Mouse (Mus musculus): Measurements from ENCODE around the gene Clec3b. TPM values are rescaled to one million over a fixed set of nuclear protein-coding genes. Genes with fewer than 3 reads are reported as not detected.

The Clec3b gene
- total RNA-seq, 1 experiment, result not detected

GRCm38 (mm10) chr9:123115566-123115965 is 35.2 kb upstream of the Clec3b start:
- Histone ChIP-seq H3K9me3 (ENCODE audit: control insufficient read depth, insufficient read depth, low read depth, low read length) (no peaks in the 10 kb centered on the region), H3K4me1 (ENCODE audit: control insufficient read depth in 2 of 2, insufficient read depth in 2 of 2, low read length in 2 of 2, poor library complexity in 1 of 2) (peaks cover 1 to 2% of the 10 kb centered on the region in 2 experiments; a peak in 1 of 4 replicates), H3K27ac (ENCODE audit: insufficient read depth, low read depth, low read length, poor library complexity, severe bottlenecking) (no peak overlapping the region), H3K4me3 (ENCODE audit: insufficient read depth in 1 of 2, low read depth in 1 of 2, low read length in 2 of 2, poor library complexity in 1 of 2, severe bottlenecking in 1 of 2) (no peak overlapping the region), H3K36me3 (ENCODE audit: control insufficient read depth, insufficient read depth, low read length, poor library complexity, severe bottlenecking) (peaks cover 22% of the 10 kb centered on the region), H3K9ac (ENCODE audit: insufficient read depth, low read depth, low read length, poor library complexity, severe bottlenecking) (no peak overlapping the region)
- DNase-seq (ENCODE audit: low read depth, low spot score), result no peak
- no peak for TF ChIP-seq CHD2 (IDR thresholded peaks at IDR 0.05; ENCODE audit: low read depth, low read length)
- TF ChIP-seq ZNF384 (IDR thresholded peaks at IDR 0.05; ENCODE audit: low read depth, low read length), result no peak
- TF ChIP-seq HCFC1 (IDR thresholded peaks at IDR 0.05; ENCODE audit: borderline replicate concordance, insufficient read depth, low read length), result no peak
- TF ChIP-seq ZC3H11A (IDR thresholded peaks at IDR 0.05; ENCODE audit: borderline replicate concordance, low read depth, low read length), result no peak
- no peak for TF ChIP-seq MAFK (IDR thresholded peaks at IDR 0.05; ENCODE audit: insufficient read depth, low read depth, low read length)
- in situ Hi-C loops (cut with MboI; ENCODE audit: low sequenced_read_pairs in 2 of 2, unreplicated experiment in 2 of 2), result no loop called here

GRCm38 (mm10) chr9:123123017-123123416 is 27.7 kb upstream of the Clec3b start:
- no peak for DNase-seq (ENCODE audit: low read depth, low spot score)
- Histone ChIP-seq H3K4me1 (ENCODE audit: control insufficient read depth in 2 of 2, insufficient read depth in 2 of 2, low read length in 2 of 2, poor library complexity in 1 of 2) (no peaks in the 10 kb centered on the region), H3K27ac (ENCODE audit: insufficient read depth, low read depth, low read length, poor library complexity, severe bottlenecking) (no peak overlapping the region), H3K9me3 (ENCODE audit: control insufficient read depth, insufficient read depth, low read depth, low read length) (no peaks in the 10 kb centered on the region), H3K9ac (ENCODE audit: insufficient read depth, low read depth, low read length, poor library complexity, severe bottlenecking) (no peak overlapping the region), H3K4me3 (ENCODE audit: insufficient read depth in 1 of 2, low read depth in 1 of 2, low read length in 2 of 2, poor library complexity in 1 of 2, severe bottlenecking in 1 of 2) (no peak overlapping the region), H3K36me3 (ENCODE audit: control insufficient read depth, insufficient read depth, low read length, poor library complexity, severe bottlenecking) (peaks cover 36% of the 10 kb centered on the region)
- TF ChIP-seq MAFK (IDR thresholded peaks at IDR 0.05; ENCODE audit: insufficient read depth, low read depth, low read length), result no peak
- TF ChIP-seq ZC3H11A (IDR thresholded peaks at IDR 0.05; ENCODE audit: borderline replicate concordance, low read depth, low read length), result no peak
- no peak for TF ChIP-seq HCFC1 (IDR thresholded peaks at IDR 0.05; ENCODE audit: borderline replicate concordance, insufficient read depth, low read length)
- TF ChIP-seq CHD2 (IDR thresholded peaks at IDR 0.05; ENCODE audit: low read depth, low read length), result no peak
- no peak for TF ChIP-seq ZNF384 (IDR thresholded peaks at IDR 0.05; ENCODE audit: low read depth, low read length)
- in situ Hi-C loops (cut with MboI; ENCODE audit: low sequenced_read_pairs in 2 of 2, unreplicated experiment in 2 of 2), result no loop called here

- TF ChIP-seq MAFK (IDR thresholded peaks at IDR 0.05; ENCODE audit: insufficient read depth, low read depth, low read length) (no peak), ZC3H11A (IDR thresholded peaks at IDR 0.05; ENCODE audit: borderline replicate concordance, low read depth, low read length) (no peak), ZNF384 (IDR thresholded peaks at IDR 0.05; ENCODE audit: low read depth, low read length) (no peak), CHD2 (IDR thresholded peaks at IDR 0.05; ENCODE audit: low read depth, low read length) (no peak), HCFC1 (IDR thresholded peaks at IDR 0.05; ENCODE audit: borderline replicate concordance, insufficient read depth, low read length) (no peak)
- H3K9me3 ChIP-seq (ENCODE audit: control insufficient read depth, insufficient read depth, low read depth, low read length), result no peaks in the 10 kb centered on the region
- no peak for DNase-seq (ENCODE audit: low read depth, low spot score)
- H3K4me1 ChIP-seq (ENCODE audit: control insufficient read depth in 2 of 2, insufficient read depth in 2 of 2, low read length in 2 of 2, poor library complexity in 1 of 2), result no peaks in the 10 kb centered on the region
- H3K4me3 ChIP-seq (ENCODE audit: insufficient read depth in 1 of 2, low read depth in 1 of 2, low read length in 2 of 2, poor library complexity in 1 of 2, severe bottlenecking in 1 of 2), result no peak overlapping the region
- no peak overlapping the region for H3K27ac ChIP-seq (ENCODE audit: insufficient read depth, low read depth, low read length, poor library complexity, severe bottlenecking)
- peaks cover 38% of the 10 kb centered on the region for H3K36me3 ChIP-seq (ENCODE audit: control insufficient read depth, insufficient read depth, low read length, poor library complexity, severe bottlenecking)
- in situ Hi-C loops (cut with MboI; ENCODE audit: low sequenced_read_pairs in 2 of 2, unreplicated experiment in 2 of 2), result no loop called here
- no peak overlapping the region for H3K9ac ChIP-seq (ENCODE audit: insufficient read depth, low read depth, low read length, poor library complexity, severe bottlenecking)
Observed at GRCm38 (mm10) chr9:123123571-123124412, 27.0 kb upstream of the Clec3b start.

GRCm38 (mm10) chr9:123124413-123124981 is 26.2 kb upstream of the Clec3b start:
- Histone ChIP-seq H3K9ac (ENCODE audit: insufficient read depth, low read depth, low read length, poor library complexity, severe bottlenecking) (no peak overlapping the region), H3K36me3 (ENCODE audit: control insufficient read depth, insufficient read depth, low read length, poor library complexity, severe bottlenecking) (peaks cover 35% of the 10 kb centered on the region), H3K9me3 (ENCODE audit: control insufficient read depth, insufficient read depth, low read depth, low read length) (no peaks in the 10 kb centered on the region), H3K4me1 (ENCODE audit: control insufficient read depth in 2 of 2, insufficient read depth in 2 of 2, low read length in 2 of 2, poor library complexity in 1 of 2) (no peaks in the 10 kb centered on the region), H3K27ac (ENCODE audit: insufficient read depth, low read depth, low read length, poor library complexity, severe bottlenecking) (no peak overlapping the region), H3K4me3 (ENCODE audit: insufficient read depth in 1 of 2, low read depth in 1 of 2, low read length in 2 of 2, poor library complexity in 1 of 2, severe bottlenecking in 1 of 2) (no peak overlapping the region)
- no peak for DNase-seq (ENCODE audit: low read depth, low spot score)
- in situ Hi-C loops (cut with MboI; ENCODE audit: low sequenced_read_pairs in 2 of 2, unreplicated experiment in 2 of 2), result no loop called here
- no peak for TF ChIP-seq ZNF384 (IDR thresholded peaks at IDR 0.05; ENCODE audit: low read depth, low read length)
- TF ChIP-seq ZC3H11A (IDR thresholded peaks at IDR 0.05; ENCODE audit: borderline replicate concordance, low read depth, low read length), result no peak
- TF ChIP-seq MAFK (IDR thresholded peaks at IDR 0.05; ENCODE audit: insufficient read depth, low read depth, low read length), result no peak
- TF ChIP-seq CHD2 (IDR thresholded peaks at IDR 0.05; ENCODE audit: low read depth, low read length), result no peak
